Mouse (Mus musculus): ENCODE results near the gene Myadml2.

Gene Myadml2

GRCm38 (mm10) chr11:120660301-120661075, 12.5 kb upstream of the Myadml2 start:
- in situ Hi-C loops (cut with MboI, MseI) = no loop called here

GRCm38 (mm10) chr11:120659509-120660300, 11.7 kb upstream of the Myadml2 start:
- in situ Hi-C loops (cut with MboI, MseI) = no loop called here

GRCm38 (mm10) chr11:120658876-120659410, 11.0 kb upstream of the Myadml2 start:
- in situ Hi-C loops (cut with MboI, MseI) = no loop called here

GRCm38 (mm10) chr11:120657301-120657700, 9.3 kb upstream of the Myadml2 start:
- in situ Hi-C loops (cut with MboI, MseI) = no loop called here

- in situ Hi-C loops (cut with MboI, MseI) = no loop called here
Measured at GRCm38 (mm10) chr11:120654741-120655140, 6.8 kb upstream of the Myadml2 start.

GRCm38 (mm10) chr11:120651872-120652271, 3.9 kb upstream of the Myadml2 start:
- in situ Hi-C loops (cut with MboI, MseI) = no loop called here

GRCm38 (mm10) chr11:120647047-120647830, 719 bp downstream of the Myadml2 start:
- in situ Hi-C loops (cut with MboI, MseI) = no loop called here

GRCm38 (mm10) chr11:120643601-120643987, 4.4 kb downstream of the Myadml2 start, which contains the start of gene Pycr1:
Gene Pycr1, minus strand, starts transcription at chr11:120643769.
- in situ Hi-C loops (cut with MboI, MseI) = no loop called here

- in situ Hi-C loops (cut with MboI, MseI) = no loop called here
Measured at GRCm38 (mm10) chr11:120642939-120643600, 4.9 kb downstream of the Myadml2 start.

GRCm38 (mm10) chr11:120641869-120642268, 6.1 kb downstream of the Myadml2 start:
- in situ Hi-C loops (cut with MboI, MseI) = no loop called here

GRCm38 (mm10) chr11:120641255-120641654, 6.7 kb downstream of the Myadml2 start:
- in situ Hi-C loops (cut with MboI, MseI) = no loop called here

GRCm38 (mm10) chr11:120634810-120635209, 13.1 kb downstream of the Myadml2 start:
- in situ Hi-C loops (cut with MboI, MseI) = no loop called here

GRCm38 (mm10) chr11:120633520-120634343, 14.2 kb downstream of the Myadml2 start, which contains the start of gene Mafg:
Gene Mafg, minus strand, starts transcription at chr11:120633600.
- in situ Hi-C loops (cut with MboI, MseI) = no loop called here

- in situ Hi-C loops (cut with MboI, MseI) = no loop called here
Measured at GRCm38 (mm10) chr11:120632559-120633519, 15.1 kb downstream of the Myadml2 start.

- in situ Hi-C loops (cut with MboI, MseI) = no loop called here
Measured at GRCm38 (mm10) chr11:120631726-120632448, 16.1 kb downstream of the Myadml2 start.

- in situ Hi-C loops (cut with MboI, MseI) = no loop called here
Measured at GRCm38 (mm10) chr11:120630881-120631725, 16.9 kb downstream of the Myadml2 start.

GRCm38 (mm10) chr11:120630401-120630871, 17.5 kb downstream of the Myadml2 start:
- in situ Hi-C loops (cut with MboI, MseI) = no loop called here
